Mouse (Mus musculus) small intestine, adult 2 months (tissue): Measurements from ENCODE around the gene Gm47289. TPM values are rescaled to one million over a fixed set of nuclear protein-coding genes. Genes with fewer than 3 reads are reported as not detected.

Source experiments
- H3K27ac ChIP-seq: fragments of 200-500 bp; 2 replicates; pipeline ENCODE4 v1.5.1; 2012; ENCODE audit warnings: low read depth, low read length, control low read depth, inconsistent platforms; ENCODE audit not compliant: insufficient read depth
- H3K27me3 ChIP-seq: fragments of 200-500 bp; 2 replicates; pipeline ENCODE4 v1.6.1; 2012; ENCODE audit warnings: mild to moderate bottlenecking, moderate library complexity, low read length, inconsistent platforms; ENCODE audit not compliant: control insufficient read depth, insufficient read depth
- H3K36me3 ChIP-seq: fragments of 200-500 bp; 2 replicates; pipeline ENCODE4 v1.6.1; 2012; ENCODE audit warnings: mild to moderate bottlenecking, low read length, control low read depth, inconsistent platforms; ENCODE audit not compliant: control insufficient read depth, insufficient read depth
- H3K4me1 ChIP-seq: fragments of 200-500 bp; 2 replicates; pipeline ENCODE4 v1.6.1; 2012; ENCODE audit warnings: low read length, inconsistent platforms, mixed read lengths; ENCODE audit not compliant: control insufficient read depth, insufficient read depth, insufficient read length
- H3K4me3 ChIP-seq: fragments of 200-500 bp; 2 replicates; pipeline ENCODE4 v1.5.1; 2012; ENCODE audit warnings: low read depth, mild to moderate bottlenecking, control low read depth, inconsistent platforms, low read length, moderate library complexity
- CTCF ChIP-seq: fragments of 200-500 bp; IDR thresholded peaks from 2 replicates; pipeline ENCODE4 v1.5.1; 2012; ENCODE audit warnings: low read depth, mild to moderate bottlenecking, control low read depth, inconsistent platforms, low read length, moderate library complexity, mixed read lengths; ENCODE audit not compliant: insufficient replicate concordance, insufficient read length; ENCODE audit errors: extremely low read depth
- POLR2A ChIP-seq: fragments of 200-500 bp; IDR thresholded peaks from 2 replicates; pipeline ENCODE4 v1.6.1; 2012; ENCODE audit warnings: low read depth, mild to moderate bottlenecking, control low read depth, inconsistent platforms, low read length, moderate library complexity
- WGBS: fragments of 180-500 bp; shearing (Covaris S2); methylation state at CpG from one replicate; pipeline ENCODE4 v1.1.7; 2018; 5-methylcytosine and 5-hydroxymethylcytosine counted together
- polyA plus RNA-seq: library from polyadenylated mRNA; depleted of rRNA; stranded (reverse); fragments of >200 nt; gene quantifications from 2 replicates; pipeline ENCODE4 v1.2.3, GENCODE M21; 2012; rRNA removed

Gene Gm47289
- polyA plus RNA-seq, 1 experiment: not detected

DNA sequence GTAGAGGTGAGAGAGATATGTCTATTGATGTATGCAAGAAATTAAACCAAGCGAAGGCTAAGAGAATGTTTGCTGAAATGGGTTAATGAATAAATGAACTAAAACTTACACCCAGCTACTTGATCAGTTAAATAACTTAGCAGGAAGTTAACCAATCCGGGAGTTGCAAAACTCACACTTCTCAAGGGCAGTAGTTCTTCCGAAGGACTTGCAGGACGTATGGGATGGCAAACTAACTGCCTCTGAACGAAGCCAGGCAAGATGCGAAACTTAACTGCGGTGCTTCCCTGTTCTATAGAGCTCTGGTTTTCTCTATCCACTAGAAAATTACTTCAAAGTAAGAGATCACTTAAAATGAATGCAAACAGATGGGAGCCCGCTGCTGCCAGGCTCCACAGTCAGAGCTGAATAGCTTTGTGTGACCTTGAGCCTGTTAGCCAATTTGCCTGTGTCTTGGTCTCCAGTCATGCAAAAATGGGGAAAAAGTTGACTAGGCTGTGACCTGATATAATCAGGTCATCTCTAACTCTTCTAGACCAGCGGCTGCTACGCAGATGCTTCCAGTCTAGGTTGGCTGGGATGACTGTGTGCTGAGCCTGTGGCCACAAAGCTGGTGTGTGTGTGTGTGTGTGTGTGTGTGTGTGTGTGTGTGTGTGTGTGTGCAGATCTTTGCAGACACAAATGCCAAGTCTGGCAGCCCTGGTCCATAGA lies 40.3 kb downstream of the Gm47289 start:
- Histone ChIP-seq H3K27ac (no peak overlapping the region), H3K27me3 (no peaks in the 10 kb centered on the region), H3K4me1 (no peaks in the 10 kb centered on the region), H3K36me3 (no peaks in the 10 kb centered on the region), H3K4me3 (no peak overlapping the region)
- no peak for TF ChIP-seq CTCF
- no peak for TF ChIP-seq POLR2A
- WGBS: 69% methylated on average over 10 of the region's 10 CpGs

DNA sequence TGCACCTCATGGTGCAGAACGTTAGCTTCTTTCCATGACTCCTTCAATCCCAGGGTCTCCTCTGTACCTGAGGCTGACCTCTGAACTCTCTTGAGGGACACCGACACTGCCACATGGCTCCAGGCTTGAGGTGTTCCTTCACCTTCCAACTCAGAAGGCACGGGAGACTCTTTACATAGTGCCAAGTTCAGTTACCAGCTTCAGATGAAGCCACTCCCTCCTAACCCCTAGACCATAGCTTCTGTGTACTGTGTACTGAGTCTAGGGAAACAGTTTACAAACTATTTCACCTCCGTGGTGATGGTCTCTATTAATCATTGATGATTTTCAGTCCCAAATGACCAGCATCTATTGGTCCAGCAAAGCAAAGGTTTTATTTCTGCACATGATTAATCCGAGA lies 42.7 kb downstream of the Gm47289 start:
- WGBS: 69% methylated on average over 5 of the region's 5 CpGs
- H3K36me3 ChIP-seq: no peaks in the 10 kb centered on the region
- H3K27ac ChIP-seq: no peak overlapping the region
- H3K4me3 ChIP-seq: no peak overlapping the region
- no peak for TF ChIP-seq CTCF
- no peak for TF ChIP-seq POLR2A
- no peaks in the 10 kb centered on the region for H3K4me1 ChIP-seq
- H3K27me3 ChIP-seq: no peaks in the 10 kb centered on the region

DNA sequence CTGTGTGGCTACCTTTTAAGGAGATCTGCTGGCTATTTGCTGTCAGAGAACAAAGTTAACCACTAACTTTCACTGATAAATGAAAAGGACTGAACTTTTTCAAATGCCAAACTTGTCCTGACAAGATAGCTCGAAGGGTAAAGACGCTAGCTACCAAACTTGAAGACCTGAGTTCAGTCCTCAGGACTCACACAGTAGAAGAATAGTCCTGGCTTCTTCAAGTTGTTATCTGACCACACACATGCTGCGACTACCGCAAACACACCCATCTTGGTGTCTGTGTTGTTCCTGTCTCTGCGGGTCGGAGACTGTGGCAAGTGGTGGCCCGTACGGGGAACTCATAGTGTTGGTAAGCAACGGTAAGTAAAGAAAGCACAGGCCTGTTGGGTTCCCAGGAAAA lies 44.7 kb downstream of the Gm47289 start:
- WGBS: 96% methylated on average over 9 of the region's 9 CpGs
- H3K27me3 ChIP-seq: no peaks in the 10 kb centered on the region
- H3K4me3 ChIP-seq: no peak overlapping the region
- no peaks in the 10 kb centered on the region for H3K4me1 ChIP-seq
- H3K27ac ChIP-seq: no peak overlapping the region
- no peaks in the 10 kb centered on the region for H3K36me3 ChIP-seq
- no peak for TF ChIP-seq CTCF
- TF ChIP-seq POLR2A: no peak

DNA sequence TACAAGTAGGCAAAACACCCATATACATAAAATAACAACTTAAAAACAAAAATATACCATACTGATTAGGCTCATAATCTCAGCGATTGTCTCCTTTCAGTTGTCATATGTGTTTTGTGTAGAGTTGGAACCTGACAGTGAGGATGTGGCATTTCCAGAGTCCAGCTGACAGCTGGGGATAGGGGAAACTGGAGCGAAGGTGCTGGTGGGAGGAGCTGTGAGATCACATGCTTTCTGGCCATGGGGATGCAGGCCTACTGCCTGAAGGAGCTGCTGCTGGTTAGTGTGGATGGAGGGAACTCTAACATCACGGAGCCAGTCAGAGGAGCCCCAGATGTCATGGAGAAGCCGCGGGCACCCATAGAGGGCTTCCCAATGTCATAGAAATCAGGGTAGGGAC lies 46.8 kb downstream of the Gm47289 start:
- Histone ChIP-seq H3K4me1 (no peaks in the 10 kb centered on the region), H3K36me3 (no peaks in the 10 kb centered on the region), H3K27me3 (no peaks in the 10 kb centered on the region), H3K4me3 (no peak overlapping the region), H3K27ac (no peak overlapping the region)
- TF ChIP-seq CTCF (no peak), POLR2A (no peak)
- 88% methylated on average over 5 of the region's 5 CpGs for WGBS

DNA sequence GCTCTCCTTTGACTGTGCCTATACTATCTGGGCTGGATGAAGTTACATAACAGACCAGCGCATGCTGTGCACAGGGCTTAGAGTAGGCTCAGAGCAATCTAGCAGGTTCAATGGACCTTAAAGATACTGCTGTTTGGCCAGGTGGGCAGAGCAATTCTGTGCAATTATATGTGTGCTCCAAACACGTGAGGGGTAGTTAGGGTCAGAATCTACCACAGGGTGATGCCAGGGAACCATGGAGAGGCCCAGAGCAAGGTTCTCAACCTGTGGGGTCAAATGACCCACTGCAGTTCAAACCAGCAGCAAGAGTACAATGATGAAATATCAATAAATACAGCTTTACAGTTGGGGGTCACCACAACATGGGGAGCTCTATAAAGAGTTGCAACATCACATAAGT lies 47.7 kb downstream of the Gm47289 start:
- 62% methylated on average over 2 of the region's 2 CpGs for WGBS
- Histone ChIP-seq H3K36me3 (no peaks in the 10 kb centered on the region), H3K4me3 (no peak overlapping the region), H3K27ac (no peak overlapping the region), H3K27me3 (no peaks in the 10 kb centered on the region), H3K4me1 (no peaks in the 10 kb centered on the region)
- TF ChIP-seq CTCF: no peak
- no peak for TF ChIP-seq POLR2A

DNA sequence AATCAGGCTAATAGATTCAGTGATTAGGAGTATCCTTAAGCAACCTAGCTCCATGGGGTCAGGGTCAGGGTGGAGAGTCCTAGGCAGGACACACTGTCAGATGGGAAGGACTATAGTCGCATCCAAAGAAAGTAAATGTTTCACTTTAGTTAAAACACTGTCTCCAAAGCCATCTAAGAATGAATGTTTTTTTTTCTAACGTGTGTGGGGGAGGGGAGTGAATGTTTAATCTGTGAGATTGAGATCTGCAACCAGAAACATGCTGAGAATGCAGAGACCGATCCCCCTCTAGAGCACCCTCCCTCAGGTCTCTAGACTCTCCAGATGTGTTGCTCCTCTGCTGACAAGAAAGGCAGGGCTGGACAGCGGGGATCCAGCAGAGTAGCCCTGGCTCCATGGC lies 48.2 kb downstream of the Gm47289 start:
- WGBS: 45% methylated on average over 4 of the region's 4 CpGs
- Histone ChIP-seq H3K27ac (no peak overlapping the region), H3K27me3 (no peaks in the 10 kb centered on the region), H3K4me1 (no peaks in the 10 kb centered on the region), H3K4me3 (no peak overlapping the region), H3K36me3 (no peaks in the 10 kb centered on the region)
- TF ChIP-seq POLR2A (no peak), CTCF (no peak)

DNA sequence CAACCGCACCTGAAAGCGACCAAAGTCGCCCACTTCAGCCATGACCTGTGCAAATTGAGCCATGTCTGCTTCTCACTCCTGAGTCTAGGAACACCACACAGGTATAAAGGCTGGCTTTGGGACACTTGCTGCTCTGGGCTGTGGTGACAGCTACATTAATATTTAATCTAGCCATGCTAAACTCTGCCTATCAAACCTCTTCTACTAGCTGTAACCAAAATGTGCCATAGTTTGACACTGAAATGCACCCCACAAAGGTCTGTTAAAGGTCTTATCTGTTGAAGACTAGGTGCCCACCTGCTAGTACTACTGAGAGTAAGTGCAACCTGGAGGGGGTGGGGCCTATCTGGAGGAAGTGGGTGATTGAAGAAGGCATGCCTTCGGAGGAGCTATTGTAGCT lies 50.0 kb downstream of the Gm47289 start, which contains the start of gene Slc22a13:
Gene Slc22a13, minus strand, starts transcription at position 101 of the 400 bp plus-strand sequence.
- no peak for TF ChIP-seq CTCF
- no peak for TF ChIP-seq POLR2A

More for the DNA sequence above, 50.0 kb downstream of the Gm47289 start, which contains the start of gene Slc22a13:
- Histone ChIP-seq H3K4me3 (no peak within 1 kb of the TSS), H3K4me1 (no peaks in the 10 kb centered on the region), H3K27ac (no peak within 1 kb of the TSS), H3K36me3 (no peaks in the 10 kb centered on the region), H3K27me3 (no peaks in the 10 kb centered on the region)
- 95% methylated on average over 4 of the region's 4 CpGs for WGBS

Other genes with a start within 250 kb of the Gm47289 start
- 8.9 and 29.3 TPM in 2 replicates for gene Ctdspl, start 232.7 kb upstream of the Gm47289 start, polyA plus RNA-seq
- gene Vill, start 106.4 kb upstream of the Gm47289 start, polyA plus RNA-seq: 4.3 and 27.0 TPM in 2 replicates
- gene Plcd1, start 65.7 kb upstream of the Gm47289 start, polyA plus RNA-seq: 12.0 and 55.3 TPM in 2 replicates
- gene Dlec1, start 56.7 kb upstream of the Gm47289 start, polyA plus RNA-seq: 0.16 and 0.20 TPM in 2 replicates
- gene Acaa1b, start 2.1 kb upstream of the Gm47289 start, polyA plus RNA-seq: 15.6 and 15.8 TPM in 2 replicates
- gene Slc22a13, start 49.9 kb downstream of the Gm47289 start, polyA plus RNA-seq: 0.09 and 0.36 TPM in 2 replicates
- 5.6 and 11.5 TPM in 2 replicates for gene Oxsr1, start 163.3 kb downstream of the Gm47289 start, polyA plus RNA-seq
- 389 and 776 TPM in 2 replicates for gene Acaa1a, start 180.5 kb downstream of the Gm47289 start, polyA plus RNA-seq
- 14.4 and 25.2 TPM in 2 replicates for gene Myd88, start 182.2 kb downstream of the Gm47289 start, polyA plus RNA-seq
- 8.0 and 8.9 TPM in 2 replicates for gene Xylb, start 198.2 kb downstream of the Gm47289 start, polyA plus RNA-seq
- gene Slc22a14, start 206.4 kb downstream of the Gm47289 start, polyA plus RNA-seq: not detected in 2 replicates
- 2.3 and 5.9 TPM in 2 replicates for gene Acvr2b, start 243.0 kb downstream of the Gm47289 start, polyA plus RNA-seq